Mouse (Mus musculus): ENCODE measurements around the gene Isyna1. TPM values are rescaled to one million over a fixed set of nuclear protein-coding genes. Genes with fewer than 3 reads are reported as not detected.

The Isyna1 gene
- total and polyA plus RNA-seq, 2 experiments from 2014 or later, result 113 to 152 TPM

- H3K27me3 ChIP-seq (ENCODE audit: insufficient read depth, low read length), result no peaks in the 10 kb centered on the region
- H3K9me3 ChIP-seq (ENCODE audit: low read length), result no peaks in the 10 kb centered on the region
- H3K4me1 ChIP-seq (ENCODE audit: insufficient read depth, low read length), result peaks cover 24% of the 10 kb centered on the region
- DNase-seq (ENCODE audit: low spot score), result peak; percentile 27
- H3K4me3 ChIP-seq (ENCODE audit: low read length), result peak overlapping the region; percentile 14; the same call in 1 of the 2 replicates
- peak overlapping the region; percentile 48 for H3K4me2 ChIP-seq (ENCODE audit: low read depth, low read length)
- no peaks in the 10 kb centered on the region for H3K36me3 ChIP-seq (ENCODE audit: insufficient read depth, low read length)
- ATAC-seq, result no peak
- peak overlapping the region; percentile 80 for H3K27ac ChIP-seq
- WGBS, result 17% methylated on average over 10 of the region's 10 CpGs
- H3K9ac ChIP-seq (replicated peaks; ENCODE audit: low read length), result peak overlapping the region; percentile 13; the same call in 1 of the 2 replicates
- no peak for TF ChIP-seq CTCF (IDR thresholded peaks at IDR 0.05; ENCODE audit: low read depth)
Observed at GRCm38 (mm10) chr8:70600473-70601270, 6.5 kb downstream of the Isyna1 start.

GRCm38 (mm10) chr8:70601271-70601649 is 7.1 kb downstream of the Isyna1 start:
- DNase-seq (ENCODE audit: low spot score), result peak; percentile 95
- no peak for TF ChIP-seq CTCF (IDR thresholded peaks at IDR 0.05; ENCODE audit: low read depth)
- Histone ChIP-seq H3K27ac (peak overlapping the region; percentile 80; the same call in 1 of the 2 replicates), H3K27me3 (ENCODE audit: insufficient read depth, low read length) (no peaks in the 10 kb centered on the region), H3K4me3 (ENCODE audit: low read length) (peak overlapping the region; percentile 14; the same call in 1 of the 2 replicates), H3K9ac (replicated peaks; ENCODE audit: low read length) (0 out of 2 replicates have a peak overlapping the region, but pooled peaks have one; percentile 13), H3K9me3 (ENCODE audit: low read length) (no peaks in the 10 kb centered on the region), H3K4me1 (ENCODE audit: insufficient read depth, low read length) (peaks cover 24% of the 10 kb centered on the region), H3K4me2 (ENCODE audit: low read depth, low read length) (peak overlapping the region; percentile 48), H3K36me3 (ENCODE audit: insufficient read depth, low read length) (no peaks in the 10 kb centered on the region)
- WGBS, result 1% methylated on average over 26 of the region's 26 CpGs
- ATAC-seq, result peak; percentile 63

- Histone ChIP-seq H3K27me3 (ENCODE audit: insufficient read depth, low read length) (no peaks in the 10 kb centered on the region), H3K27ac (no peak overlapping the region), H3K9me3 (ENCODE audit: low read length) (no peaks in the 10 kb centered on the region), H3K9ac (replicated peaks; ENCODE audit: low read length) (no peak overlapping the region), H3K4me2 (ENCODE audit: low read depth, low read length) (no peak overlapping the region), H3K4me1 (ENCODE audit: insufficient read depth, low read length) (peaks cover 32% of the 10 kb centered on the region), H3K36me3 (ENCODE audit: insufficient read depth, low read length) (no peaks in the 10 kb centered on the region), H3K4me3 (ENCODE audit: low read length) (no peak overlapping the region)
- 89% methylated on average over 13 of the region's 13 CpGs for WGBS
- DNase-seq (ENCODE audit: low spot score) (no peak), ATAC-seq (no peak)
- TF ChIP-seq CTCF (IDR thresholded peaks at IDR 0.05; ENCODE audit: low read depth), result no peak
Observed at GRCm38 (mm10) chr8:70602139-70602811, 8.1 kb downstream of the Isyna1 start.

- Histone ChIP-seq H3K36me3 (ENCODE audit: insufficient read depth, low read length) (no peaks in the 10 kb centered on the region), H3K4me3 (ENCODE audit: low read length) (no peak overlapping the region), H3K27ac (no peak overlapping the region), H3K27me3 (ENCODE audit: insufficient read depth, low read length) (no peaks in the 10 kb centered on the region), H3K9ac (replicated peaks; ENCODE audit: low read length) (no peak overlapping the region), H3K4me1 (ENCODE audit: insufficient read depth, low read length) (peaks cover 28% of the 10 kb centered on the region), H3K9me3 (ENCODE audit: low read length) (no peaks in the 10 kb centered on the region), H3K4me2 (ENCODE audit: low read depth, low read length) (no peak overlapping the region)
- no peak for TF ChIP-seq CTCF (IDR thresholded peaks at IDR 0.05; ENCODE audit: low read depth)
- DNase-seq (ENCODE audit: low spot score) (no peak), ATAC-seq (no peak)
- 78% methylated on average over 7 of the region's 7 CpGs for WGBS
Observed at GRCm38 (mm10) chr8:70604558-70604957, 10.4 kb downstream of the Isyna1 start.

- Histone ChIP-seq H3K27ac (no peak overlapping the region), H3K4me2 (ENCODE audit: low read depth, low read length) (peak overlapping the region; percentile 78; the same call in 1 of the 2 replicates), H3K36me3 (ENCODE audit: insufficient read depth, low read length) (no peaks in the 10 kb centered on the region), H3K27me3 (ENCODE audit: insufficient read depth, low read length) (no peaks in the 10 kb centered on the region), H3K4me3 (ENCODE audit: low read length) (no peak overlapping the region), H3K4me1 (ENCODE audit: insufficient read depth, low read length) (peaks cover 24% of the 10 kb centered on the region), H3K9me3 (ENCODE audit: low read length) (no peaks in the 10 kb centered on the region), H3K9ac (replicated peaks; ENCODE audit: low read length) (no peak overlapping the region)
- ATAC-seq (no peak), DNase-seq (ENCODE audit: low spot score) (no peak)
- WGBS, result 87% methylated on average over 9 of the region's 9 CpGs
- TF ChIP-seq CTCF (IDR thresholded peaks at IDR 0.05; ENCODE audit: low read depth), result no peak
Observed at GRCm38 (mm10) chr8:70605871-70606779, 12.0 kb downstream of the Isyna1 start.
